Mouse (Mus musculus) thymus, postnatal 36 days (tissue): ENCODE data around the gene Eps15l1.

ENCODE experiments used
- DNase-seq, 2 experiments: peaks; one replicate each; pipeline ENCODE4 v3.0.0; 2022; ENCODE audit warnings: mixed read lengths in 2 of 2

The Eps15l1 gene

GRCm38 (mm10) chr8:72348956-72349355, 72.3 kb downstream of the Eps15l1 start:
- DNase-seq: no peak

GRCm38 (mm10) chr8:72348114-72348513, 73.1 kb downstream of the Eps15l1 start:
- no peak for DNase-seq

GRCm38 (mm10) chr8:72347553-72347952, 73.7 kb downstream of the Eps15l1 start:
- DNase-seq: no peak

- DNase-seq: no peak
Observed at GRCm38 (mm10) chr8:72343725-72344124, 77.5 kb downstream of the Eps15l1 start.

GRCm38 (mm10) chr8:72342556-72343300, 78.5 kb downstream of the Eps15l1 start:
- no peak for DNase-seq

GRCm38 (mm10) chr8:72337034-72337433, 84.2 kb downstream of the Eps15l1 start:
- no peak for DNase-seq

GRCm38 (mm10) chr8:72336273-72336672, 85.0 kb downstream of the Eps15l1 start:
- DNase-seq: no peak

- DNase-seq: no peak
Observed at GRCm38 (mm10) chr8:72334144-72334641, 87.1 kb downstream of the Eps15l1 start.

- DNase-seq: no peak
Observed at GRCm38 (mm10) chr8:72333429-72334143, 87.7 kb downstream of the Eps15l1 start.

GRCm38 (mm10) chr8:72331631-72332030, 89.6 kb downstream of the Eps15l1 start:
- no peak for DNase-seq

GRCm38 (mm10) chr8:72330806-72331516, 90.3 kb downstream of the Eps15l1 start:
- no peak for DNase-seq

- no peak for DNase-seq
Observed at GRCm38 (mm10) chr8:72329116-72329515, 92.1 kb downstream of the Eps15l1 start.

GRCm38 (mm10) chr8:72324708-72325107, 96.6 kb downstream of the Eps15l1 start:
- DNase-seq: no peak

- no peak for DNase-seq
Observed at GRCm38 (mm10) chr8:72324036-72324706, 97.1 kb downstream of the Eps15l1 start.

- DNase-seq: no peak
Observed at GRCm38 (mm10) chr8:72323131-72323725, 98.0 kb downstream of the Eps15l1 start.

- no peak for DNase-seq
Observed at GRCm38 (mm10) chr8:72322471-72322889, 98.8 kb downstream of the Eps15l1 start.

GRCm38 (mm10) chr8:72321635-72322441, 99.4 kb downstream of the Eps15l1 start:
- DNase-seq: no peak

- no peak for DNase-seq
Observed at GRCm38 (mm10) chr8:72320803-72321583, 100.3 kb downstream of the Eps15l1 start.

GRCm38 (mm10) chr8:72319921-72320802, 101.1 kb downstream of the Eps15l1 start:
- peak in 1 of 2 experiments; percentile 40 for DNase-seq

- DNase-seq: no peak
Observed at GRCm38 (mm10) chr8:72319397-72319796, 101.9 kb downstream of the Eps15l1 start.
